Mouse (Mus musculus): ENCODE measurements around the gene Adamts20.

DNA sequence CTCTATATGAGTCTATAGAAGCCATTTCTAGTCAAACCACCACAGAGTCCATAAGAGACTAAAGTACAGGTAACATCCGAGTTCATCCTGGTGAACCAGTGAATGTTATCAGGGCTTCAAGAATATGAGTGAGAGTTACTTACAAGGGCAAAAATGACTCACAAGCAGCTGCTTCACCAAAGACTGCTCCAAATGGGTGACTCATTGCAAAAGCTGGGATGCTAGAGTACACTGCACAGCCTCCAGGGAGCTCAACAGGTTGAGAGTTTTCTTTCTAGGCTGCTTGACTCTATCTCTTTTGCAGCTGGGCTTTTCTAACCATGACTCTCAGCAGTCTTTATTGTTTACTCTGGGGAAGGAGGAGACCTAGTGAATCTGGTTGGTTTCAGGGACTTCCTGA is 237.8 kb downstream of the Adamts20 start:
- no peak for TF ChIP-seq CTCF (IDR thresholded peaks at IDR 0.05; ENCODE audit: low read depth, low read length)
- no peak for TF ChIP-seq GATA1 (IDR thresholded peaks at IDR 0.05; ENCODE audit: borderline replicate concordance, low read length)
